Comparison of ENCODE assay signal across 11 mouse cellular contexts in genomic region chr15:83530233-83530632, GRCm38 (mm10). TPM values are rescaled to one million over a fixed set of nuclear protein-coding genes. Genes with fewer than 3 reads are reported as not detected.
DNase-seq lines count a peak whose midpoint lies in the region; ATAC-seq and TF ChIP-seq lines count a peak whose summit lies in the region.
"Had no signal": no experiment of that assay in that cellular context is flagged by ENCODE, and none has a peak within 500 bp of the region (broad histone marks: within the 10 kb centered on the region; RNA-seq: fewer than 3 reads in every experiment).

No protein-coding gene starts in this region.

- no peak for TF ChIP-seq CTCF in intestine, postnatal 0 days (IDR thresholded peaks at IDR 0.05; ENCODE audit: low read depth)

- H3K27ac ChIP-seq in intestine, postnatal 0 days (ENCODE audit: low read depth, low read length) = no peak overlapping the region; the same call in 1 of the 2 replicates
- H3K27ac ChIP-seq in intestine, embryonic 16.5 days (ENCODE audit: low read length) = no peak overlapping the region
- H3K27ac ChIP-seq in heart, embryonic 12.5 days (ENCODE audit: poor library complexity, severe bottlenecking) = peak overlapping the region; percentile 54; the same call in 1 of the 2 replicates
- H3K27ac ChIP-seq in kidney, embryonic 16.5 days (ENCODE audit: low read length) = peak overlapping the region; percentile 83
- H3K27ac ChIP-seq in midbrain, embryonic 10.5 days (replicated peaks) = no peak overlapping the region
- H3K27ac ChIP-seq in hindbrain, embryonic 16.5 days (ENCODE audit: low read depth, low read length) = no peak overlapping the region
- H3K27ac ChIP-seq: forebrain, embryonic 10.5 days had no signal

- 0 out of 2 replicates have a peak, but pooled peaks cover 2% of the 10 kb centered on the region for H3K4me1 ChIP-seq in intestine, postnatal 0 days (replicated peaks; ENCODE audit: control insufficient read depth, insufficient read depth, low read length)
- H3K4me1 ChIP-seq in intestine, embryonic 16.5 days (ENCODE audit: control insufficient read depth, insufficient read depth, low read length) = peaks cover 16% of the 10 kb centered on the region
- H3K4me1 ChIP-seq in heart, embryonic 12.5 days (replicated peaks) = peaks cover 68% of the 10 kb centered on the region
- H3K4me1 ChIP-seq in kidney, embryonic 16.5 days (ENCODE audit: insufficient read depth, low read length) = peaks cover 41% of the 10 kb centered on the region
- peaks cover 24% of the 10 kb centered on the region for H3K4me1 ChIP-seq in midbrain, embryonic 10.5 days
- peaks cover 12% of the 10 kb centered on the region for H3K4me1 ChIP-seq in hindbrain, embryonic 16.5 days (ENCODE audit: control insufficient read depth, insufficient read depth, low read depth, low read length)

- ATAC-seq in intestine, postnatal 0 days = peak; percentile 32; the same call in 1 of the 2 replicates
- ATAC-seq in intestine, embryonic 16.5 days = no peak
- no peak for ATAC-seq in heart, embryonic 12.5 days (ENCODE audit: insufficient number of reproducible peaks, low FRiP score)
- peak; percentile 39 for ATAC-seq in kidney, embryonic 16.5 days (ENCODE audit: low FRiP score, low TSS enrichment)
- no peak for ATAC-seq in hindbrain, embryonic 16.5 days

- H3K9me3 ChIP-seq in intestine, postnatal 0 days (ENCODE audit: control insufficient read depth) = no peaks in the 10 kb centered on the region
- H3K9me3 ChIP-seq in intestine, embryonic 16.5 days (ENCODE audit: control insufficient read depth, low read length) = no peaks in the 10 kb centered on the region; the same call in 1 of the 2 replicates
- no peaks in the 10 kb centered on the region for H3K9me3 ChIP-seq in heart, embryonic 12.5 days (replicated peaks)
- H3K9me3 ChIP-seq in kidney, embryonic 16.5 days (ENCODE audit: low read length) = no peaks in the 10 kb centered on the region
- no peaks in the 10 kb centered on the region for H3K9me3 ChIP-seq in midbrain, embryonic 10.5 days (replicated peaks)
- no peaks in the 10 kb centered on the region for H3K9me3 ChIP-seq in hindbrain, embryonic 16.5 days (ENCODE audit: control insufficient read depth, low read length)
- H3K9me3 ChIP-seq: forebrain, embryonic 10.5 days had no signal

- H3K36me3 ChIP-seq in intestine, postnatal 0 days (ENCODE audit: control insufficient read depth, insufficient read depth) = no peaks in the 10 kb centered on the region
- H3K36me3 ChIP-seq in intestine, embryonic 16.5 days (ENCODE audit: control insufficient read depth, insufficient read depth, low read length) = no peaks in the 10 kb centered on the region
- H3K36me3 ChIP-seq in heart, embryonic 12.5 days = peaks cover 27% of the 10 kb centered on the region
- no peaks in the 10 kb centered on the region for H3K36me3 ChIP-seq in kidney, embryonic 16.5 days (ENCODE audit: insufficient read depth, low read length)
- H3K36me3 ChIP-seq in midbrain, embryonic 10.5 days = no peaks in the 10 kb centered on the region
- no peaks in the 10 kb centered on the region for H3K36me3 ChIP-seq in hindbrain, embryonic 16.5 days (ENCODE audit: control insufficient read depth, insufficient read depth, low read length)
- H3K36me3 ChIP-seq: forebrain, embryonic 10.5 days had no signal

- peak; percentile 86 for DNase-seq in lung, postnatal 36 days
- no peak for DNase-seq in midbrain, embryonic 10.5 days (ENCODE audit: low spot score)
- no peak for DNase-seq in cerebellum, adult 9-10 months
- DNase-seq: cerebellum, adult 9-11 months; midbrain, embryonic 14.5 days had no signal

- no peak overlapping the region for H3K9ac ChIP-seq in intestine, postnatal 0 days (ENCODE audit: low read depth, low read length)
- no peak overlapping the region for H3K9ac ChIP-seq in intestine, embryonic 16.5 days (ENCODE audit: low read depth, low read length)
- 0 out of 2 replicates have a peak overlapping the region, but pooled peaks have one; percentile 13 for H3K9ac ChIP-seq in heart, embryonic 12.5 days
- H3K9ac ChIP-seq in kidney, embryonic 16.5 days (replicated peaks; ENCODE audit: low read length) = peak overlapping the region; percentile 20; the same call in 1 of the 2 replicates
- H3K9ac ChIP-seq in hindbrain, embryonic 16.5 days (ENCODE audit: low read depth, low read length) = no peak overlapping the region

- H3K4me2 ChIP-seq in intestine, postnatal 0 days (replicated peaks; ENCODE audit: low read depth) = no peak overlapping the region
- no peak overlapping the region for H3K4me2 ChIP-seq in intestine, embryonic 16.5 days (ENCODE audit: low read depth, low read length)
- peak overlapping the region; percentile 95; the same call in 1 of the 2 replicates for H3K4me2 ChIP-seq in heart, embryonic 12.5 days
- H3K4me2 ChIP-seq in kidney, embryonic 16.5 days (replicated peaks; ENCODE audit: low read depth, low read length) = no peak overlapping the region
- no peak overlapping the region for H3K4me2 ChIP-seq in hindbrain, embryonic 16.5 days (ENCODE audit: low read length)

- 54% methylated on average over 9 of the region's 9 CpGs for WGBS in intestine, postnatal 0 days
- 58% methylated on average over 9 of the region's 9 CpGs for WGBS in intestine, embryonic 16.5 days
- WGBS in heart, embryonic 12.5 days = 73% methylated on average over 9 of the region's 9 CpGs
- 39% methylated on average over 9 of the region's 9 CpGs for WGBS in kidney, embryonic 16.5 days
- 88% methylated on average over 9 of the region's 9 CpGs for WGBS in midbrain, embryonic 10.5 days
- WGBS in hindbrain, embryonic 16.5 days = 84% methylated on average over 9 of the region's 9 CpGs

- H3K4me3 ChIP-seq in intestine, postnatal 0 days (ENCODE audit: low read depth, low read length) = no peak overlapping the region
- H3K4me3 ChIP-seq in intestine, embryonic 16.5 days (ENCODE audit: low read length) = no peak overlapping the region
- no peak overlapping the region for H3K4me3 ChIP-seq in heart, embryonic 12.5 days
- no peak overlapping the region for H3K4me3 ChIP-seq in kidney, embryonic 16.5 days (ENCODE audit: low read length)
- H3K4me3 ChIP-seq in midbrain, embryonic 10.5 days = no peak overlapping the region
- H3K4me3 ChIP-seq in hindbrain, embryonic 16.5 days (ENCODE audit: low read length) = no peak overlapping the region
- H3K4me3 ChIP-seq: forebrain, embryonic 10.5 days had no signal

- H3K27me3 ChIP-seq in intestine, postnatal 0 days (replicated peaks; ENCODE audit: control insufficient read depth, insufficient read depth, low read length) = peaks cover 22% of the 10 kb centered on the region; the same call in 1 of the 2 replicates
- H3K27me3 ChIP-seq in intestine, embryonic 16.5 days (replicated peaks; ENCODE audit: control insufficient read depth, insufficient read depth, low read length) = peaks cover 21% of the 10 kb centered on the region
- no peaks in the 10 kb centered on the region for H3K27me3 ChIP-seq in heart, embryonic 12.5 days (replicated peaks)
- peaks cover 22% of the 10 kb centered on the region for H3K27me3 ChIP-seq in kidney, embryonic 16.5 days (ENCODE audit: insufficient read depth, low read length)
- H3K27me3 ChIP-seq in midbrain, embryonic 10.5 days (ENCODE audit: low read depth, poor library complexity, severe bottlenecking) = peaks cover 54% of the 10 kb centered on the region
- peaks cover 20% of the 10 kb centered on the region for H3K27me3 ChIP-seq in hindbrain, embryonic 16.5 days (replicated peaks; ENCODE audit: control insufficient read depth, insufficient read depth, low read length)

RNA-seq across cellular contexts. Expression of gene Bik, which starts 3.6 kb away (rescaled TPM):
- 4.6 TPM in 2 replicates for polyA plus RNA-seq in intestine, postnatal 0 days (2015; fragmentation: Nextera tagmentation; extraction: Ambion mirVana)
- 3.1 and 4.3 TPM in 2 replicates for polyA plus RNA-seq in intestine, embryonic 16.5 days (2015; fragmentation: Nextera tagmentation; extraction: Ambion mirVana)
- 31.2 and 35.4 TPM in 2 replicates for polyA plus RNA-seq in heart, embryonic 12.5 days (2016; fragmentation: Nextera tagmentation; extraction: Ambion mirVana)
- 11.7 and 11.9 TPM in 2 replicates for polyA plus RNA-seq in kidney, embryonic 16.5 days (2015; fragmentation: Nextera tagmentation; extraction: Ambion mirVana)
- polyA plus RNA-seq in midbrain, embryonic 10.5 days (2016; fragmentation: Nextera tagmentation; extraction: Ambion mirVana) = 2.9 and 3.1 TPM in 2 replicates
- polyA plus RNA-seq in hindbrain, embryonic 16.5 days (2015; fragmentation: Nextera tagmentation; extraction: Ambion mirVana) = 0.29 and 0.65 TPM in 2 replicates

RNA-seq across cellular contexts. Expression of gene Ttll1, which starts 19.5 kb away (rescaled TPM):
- polyA plus RNA-seq in intestine, postnatal 0 days (2015; fragmentation: Nextera tagmentation; extraction: Ambion mirVana) = 6.0 and 7.1 TPM in 2 replicates
- polyA plus RNA-seq in intestine, embryonic 16.5 days (2015; fragmentation: Nextera tagmentation; extraction: Ambion mirVana) = 14.1 and 17.1 TPM in 2 replicates
- 24.5 and 25.4 TPM in 2 replicates for polyA plus RNA-seq in heart, embryonic 12.5 days (2016; fragmentation: Nextera tagmentation; extraction: Ambion mirVana)
- polyA plus RNA-seq in kidney, embryonic 16.5 days (2015; fragmentation: Nextera tagmentation; extraction: Ambion mirVana) = 27.3 and 28.2 TPM in 2 replicates
- 34.3 and 42.6 TPM in 2 replicates for polyA plus RNA-seq in midbrain, embryonic 10.5 days (2016; fragmentation: Nextera tagmentation; extraction: Ambion mirVana)
- 119 and 127 TPM in 2 replicates for polyA plus RNA-seq in hindbrain, embryonic 16.5 days (2015; fragmentation: Nextera tagmentation; extraction: Ambion mirVana)

RNA-seq across cellular contexts. Expression of gene Tspo, which starts 33.2 kb away (rescaled TPM):
- polyA plus RNA-seq in intestine, postnatal 0 days (2015; fragmentation: Nextera tagmentation; extraction: Ambion mirVana) = 105 and 118 TPM in 2 replicates
- 128 and 133 TPM in 2 replicates for polyA plus RNA-seq in intestine, embryonic 16.5 days (2015; fragmentation: Nextera tagmentation; extraction: Ambion mirVana)
- 119 and 125 TPM in 2 replicates for polyA plus RNA-seq in heart, embryonic 12.5 days (2016; fragmentation: Nextera tagmentation; extraction: Ambion mirVana)
- 84.4 and 107 TPM in 2 replicates for polyA plus RNA-seq in kidney, embryonic 16.5 days (2015; fragmentation: Nextera tagmentation; extraction: Ambion mirVana)
- 35.6 and 41.4 TPM in 2 replicates for polyA plus RNA-seq in midbrain, embryonic 10.5 days (2016; fragmentation: Nextera tagmentation; extraction: Ambion mirVana)
- 11.5 and 12.7 TPM in 2 replicates for polyA plus RNA-seq in hindbrain, embryonic 16.5 days (2015; fragmentation: Nextera tagmentation; extraction: Ambion mirVana)

RNA-seq across cellular contexts. Expression of gene Mcat, which starts 33.4 kb away (rescaled TPM):
- polyA plus RNA-seq in intestine, postnatal 0 days (2015; fragmentation: Nextera tagmentation; extraction: Ambion mirVana) = 15.9 and 16.8 TPM in 2 replicates
- 26.4 and 27.0 TPM in 2 replicates for polyA plus RNA-seq in intestine, embryonic 16.5 days (2015; fragmentation: Nextera tagmentation; extraction: Ambion mirVana)
- 34.4 and 34.8 TPM in 2 replicates for polyA plus RNA-seq in heart, embryonic 12.5 days (2016; fragmentation: Nextera tagmentation; extraction: Ambion mirVana)
- 38.6 and 39.0 TPM in 2 replicates for polyA plus RNA-seq in kidney, embryonic 16.5 days (2015; fragmentation: Nextera tagmentation; extraction: Ambion mirVana)
- polyA plus RNA-seq in midbrain, embryonic 10.5 days (2016; fragmentation: Nextera tagmentation; extraction: Ambion mirVana) = 44.7 and 46.2 TPM in 2 replicates
- 29.4 and 32.7 TPM in 2 replicates for polyA plus RNA-seq in hindbrain, embryonic 16.5 days (2015; fragmentation: Nextera tagmentation; extraction: Ambion mirVana)

Comparison
In these comparisons a context has a peak if more than half of its experiments do, and no peak if none do; other contexts are left out.
1. ATAC-seq: peak in intestine, postnatal 0 days (single experiment) and kidney, embryonic 16.5 days (single experiment); none in intestine, embryonic 16.5 days (single experiment), heart, embryonic 12.5 days (single experiment) and hindbrain, embryonic 16.5 days (single experiment).
2. H3K27ac ChIP-seq: peak in heart, embryonic 12.5 days (single experiment) and kidney, embryonic 16.5 days (single experiment); none in intestine, postnatal 0 days (single experiment), intestine, embryonic 16.5 days (single experiment), midbrain, embryonic 10.5 days (single experiment) and hindbrain, embryonic 16.5 days (single experiment).
3. H3K9ac ChIP-seq: peak in heart, embryonic 12.5 days (single experiment) and kidney, embryonic 16.5 days (single experiment); none in intestine, postnatal 0 days (single experiment), intestine, embryonic 16.5 days (single experiment) and hindbrain, embryonic 16.5 days (single experiment).